Mouse (Mus musculus) erythroblast, embryonic 14.5 days (primary cell): Measurements from ENCODE around the gene Rabggtb.

Experiments used
- GATA1 ChIP-seq: IDR thresholded peaks from 2 replicates; pipeline ENCODE4 v1.6.1; 2012; ENCODE audit warnings: low read length, inconsistent platforms, mixed read lengths
- TAL1 ChIP-seq: IDR thresholded peaks from 3 replicates; pipeline ENCODE4 v1.6.1; 2012; ENCODE audit warnings: low read length, inconsistent platforms, mixed read lengths

DNA sequence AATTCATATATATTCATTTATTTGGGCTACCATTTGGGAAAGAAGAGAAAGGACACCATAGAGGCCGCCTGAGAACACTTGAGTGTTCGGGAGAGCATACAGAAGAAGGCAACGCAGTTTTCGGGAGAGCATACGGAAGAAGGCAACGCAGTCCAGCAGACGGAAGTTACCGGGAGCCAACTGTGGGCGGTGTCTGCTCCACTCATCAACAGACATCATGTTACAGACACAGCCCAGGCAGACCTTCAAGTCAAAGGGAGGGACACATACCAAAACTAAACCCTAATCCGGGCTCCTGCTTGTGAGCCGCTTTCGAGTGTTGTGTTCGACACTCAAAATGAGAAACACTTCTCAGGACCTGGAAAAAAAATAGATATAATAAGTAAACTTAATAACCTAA lies 28.8 kb upstream of the Rabggtb start:
- no peak for TF ChIP-seq GATA1
- TF ChIP-seq TAL1, result no peak
